Comparison of ENCODE assay signal across 7 mouse cellular contexts in genomic region chr17:70751161-70751651, GRCm38 (mm10).
A peak's percentile ranks its signal among the peaks of the same experiment; 100 is the strongest.
DNase-seq lines count a peak whose midpoint lies in the region; ATAC-seq and TF ChIP-seq lines count a peak whose summit lies in the region.

No protein-coding gene starts in this region.

- ATAC-seq in heart, postnatal 0 days (ENCODE audit: insufficient read depth, low read depth), result peak; percentile 36
- ATAC-seq in midbrain, embryonic 12.5 days (ENCODE audit: low FRiP score, low read depth), result no peak
- no peak for ATAC-seq in megakaryocyte-erythroid progenitor cell, adult 5-6 weeks (replicated peaks; ENCODE audit: low FRiP score, low TSS enrichment, poor library complexity, severe bottlenecking)

- no peaks in the 10 kb centered on the region; the same call in 1 of the 2 replicates for H3K4me1 ChIP-seq in cortical plate, adult 2 months (ENCODE audit: control insufficient read depth, insufficient read depth, low read length)
- H3K4me1 ChIP-seq in heart, postnatal 0 days (ENCODE audit: control insufficient read depth, insufficient read depth), result peaks cover 24% of the 10 kb centered on the region
- H3K4me1 ChIP-seq in midbrain, embryonic 12.5 days, result peaks cover 42% of the 10 kb centered on the region

- DNase-seq in T-cell, adult 2 months (ENCODE audit: low spot score), result peak; percentile 9
- peak; percentile 51 for DNase-seq in heart, postnatal 0 days (ENCODE audit: low spot score)
- DNase-seq in kidney, postnatal 25 days, result peak; percentile 84 to 91
- no peak for DNase-seq in right cerebral cortex, postnatal 14 days

- TF ChIP-seq CTCF in cortical plate, adult 2 months (IDR thresholded peaks at IDR 0.05; ENCODE audit: extremely low read depth, insufficient read depth, low read length), result no peak
- no peak for TF ChIP-seq CTCF in heart, postnatal 0 days (IDR thresholded peaks at IDR 0.05; ENCODE audit: low read depth)

- H3K27me3 ChIP-seq in heart, postnatal 0 days (ENCODE audit: control insufficient read depth, insufficient read depth, low read length), result no peaks in the 10 kb centered on the region
- H3K27me3 ChIP-seq in midbrain, embryonic 12.5 days, result peaks cover 67% of the 10 kb centered on the region

- no peak for TF ChIP-seq EP300 in heart, postnatal 0 days (IDR thresholded peaks at IDR 0.05; ENCODE audit: low read depth)

- no peaks in the 10 kb centered on the region for H3K9me3 ChIP-seq in heart, postnatal 0 days (replicated peaks; ENCODE audit: control insufficient read depth, low read length)
- no peaks in the 10 kb centered on the region for H3K9me3 ChIP-seq in midbrain, embryonic 12.5 days

- H3K9ac ChIP-seq in heart, postnatal 0 days (replicated peaks; ENCODE audit: low read depth, low read length), result peak overlapping the region; percentile 58
- peak overlapping the region; percentile 4; the same call in 1 of the 2 replicates for H3K9ac ChIP-seq in midbrain, embryonic 12.5 days (replicated peaks)

- TF ChIP-seq POLR2A in cortical plate, adult 2 months (IDR thresholded peaks at IDR 0.05; ENCODE audit: extremely low read depth, insufficient read depth, low read length), result no peak

- H3K27ac ChIP-seq in cortical plate, adult 2 months (ENCODE audit: insufficient read depth, low read length), result peak overlapping the region; percentile 60; the same call in 1 of the 2 replicates
- peak overlapping the region; percentile 84 for H3K27ac ChIP-seq in heart, postnatal 0 days (ENCODE audit: low read depth)
- no peak overlapping the region for H3K27ac ChIP-seq in midbrain, embryonic 12.5 days (replicated peaks)

- H3K36me3 ChIP-seq in heart, postnatal 0 days (replicated peaks; ENCODE audit: control insufficient read depth, insufficient read depth, low read length), result no peaks in the 10 kb centered on the region
- H3K36me3 ChIP-seq in midbrain, embryonic 12.5 days, result no peaks in the 10 kb centered on the region

- H3K4me2 ChIP-seq in heart, postnatal 0 days (ENCODE audit: low read depth, low read length), result peak overlapping the region; percentile 68
- H3K4me2 ChIP-seq in midbrain, embryonic 12.5 days (replicated peaks), result peak overlapping the region; percentile 58

- no peak overlapping the region; the same call in 1 of the 2 replicates for H3K4me3 ChIP-seq in cortical plate, adult 2 months (ENCODE audit: insufficient read depth, low read length)
- H3K4me3 ChIP-seq in heart, postnatal 0 days (ENCODE audit: low read depth, low read length), result peak overlapping the region; percentile 46
- peak overlapping the region; percentile 37 for H3K4me3 ChIP-seq in midbrain, embryonic 12.5 days

- WGBS in heart, postnatal 0 days, result 5% methylated on average over 19 of the region's 19 CpGs
- WGBS in midbrain, embryonic 12.5 days, result 5% methylated on average over 19 of the region's 19 CpGs
